Mouse (Mus musculus): ENCODE measurements at regions not wholly inside any gene's neighbourhood (a gene's known extent, or its start where the extent isn't known, plus 50 kb on each side); places are given as distances from the start of the nearest gene placed in this dataset.

- H3K9me3 ChIP-seq (replicated peaks; ENCODE audit: control insufficient read depth, low read length): no peaks in the 10 kb centered on the region
- no peaks in the 10 kb centered on the region for H3K4me1 ChIP-seq (ENCODE audit: control insufficient read depth, insufficient read depth)
- H3K4me2 ChIP-seq (ENCODE audit: low read depth, low read length): no peak overlapping the region
- no peaks in the 10 kb centered on the region for H3K36me3 ChIP-seq (replicated peaks; ENCODE audit: control insufficient read depth, insufficient read depth, low read length)
- no peak for ATAC-seq (ENCODE audit: insufficient read depth, low read depth)
- 48% methylated on average over 3 of the region's 3 CpGs for WGBS
- no peak overlapping the region for H3K4me3 ChIP-seq (ENCODE audit: low read depth, low read length)
- H3K27ac ChIP-seq (ENCODE audit: low read depth): no peak overlapping the region
- 0 out of 2 replicates have a peak, but pooled peaks cover 4% of the 10 kb centered on the region for H3K27me3 ChIP-seq (ENCODE audit: control insufficient read depth, insufficient read depth, low read length)
- DNase-seq (ENCODE audit: low spot score): no peak
- H3K9ac ChIP-seq (replicated peaks; ENCODE audit: low read depth, low read length): no peak overlapping the region
- TF ChIP-seq EP300 (IDR thresholded peaks at IDR 0.05; ENCODE audit: low read depth) (no peak), CTCF (IDR thresholded peaks at IDR 0.05; ENCODE audit: low read depth) (no peak)
These were observed 60.9 kb upstream of the Nkx2-2 start for GRCm38 (mm10) chr2:147254944-147255343.

GRCm38 (mm10) chr2:147254137-147254536 lies 60.1 kb upstream of the Nkx2-2 start:
- DNase-seq (ENCODE audit: low spot score) (no peak), ATAC-seq (ENCODE audit: insufficient read depth, low read depth) (no peak)
- no peak for TF ChIP-seq EP300 (IDR thresholded peaks at IDR 0.05; ENCODE audit: low read depth)
- TF ChIP-seq CTCF (IDR thresholded peaks at IDR 0.05; ENCODE audit: low read depth): no peak
- H3K4me3 ChIP-seq (ENCODE audit: low read depth, low read length): no peak overlapping the region
- 0 out of 2 replicates have a peak, but pooled peaks cover 4% of the 10 kb centered on the region for H3K27me3 ChIP-seq (ENCODE audit: control insufficient read depth, insufficient read depth, low read length)
- H3K9ac ChIP-seq (replicated peaks; ENCODE audit: low read depth, low read length): no peak overlapping the region
- no peak overlapping the region for H3K4me2 ChIP-seq (ENCODE audit: low read depth, low read length)
- H3K4me1 ChIP-seq (ENCODE audit: control insufficient read depth, insufficient read depth): no peaks in the 10 kb centered on the region
- H3K27ac ChIP-seq (ENCODE audit: low read depth): no peak overlapping the region
- whole genome bisulfite sequencing: 50% methylated on average over 5 of the region's 5 CpGs
- no peaks in the 10 kb centered on the region for H3K9me3 ChIP-seq (replicated peaks; ENCODE audit: control insufficient read depth, low read length)
- no peaks in the 10 kb centered on the region for H3K36me3 ChIP-seq (replicated peaks; ENCODE audit: control insufficient read depth, insufficient read depth, low read length)

GRCm38 (mm10) chr2:147247981-147248514 lies 54.0 kb upstream of the Nkx2-2 start:
- no peaks in the 10 kb centered on the region for H3K27me3 ChIP-seq (ENCODE audit: control insufficient read depth, insufficient read depth, low read length)

GRCm38 (mm10) chr2:147247238-147247637 lies 53.2 kb upstream of the Nkx2-2 start:
- Histone ChIP-seq H3K27me3 (ENCODE audit: control insufficient read depth, insufficient read depth, low read length) (no peaks in the 10 kb centered on the region), H3K27ac (ENCODE audit: low read depth) (no peak overlapping the region), H3K4me1 (ENCODE audit: control insufficient read depth, insufficient read depth) (no peaks in the 10 kb centered on the region), H3K4me3 (ENCODE audit: low read depth, low read length) (no peak overlapping the region), H3K4me2 (ENCODE audit: low read depth, low read length) (no peak overlapping the region), H3K9me3 (replicated peaks; ENCODE audit: control insufficient read depth, low read length) (no peaks in the 10 kb centered on the region), H3K36me3 (replicated peaks; ENCODE audit: control insufficient read depth, insufficient read depth, low read length) (no peaks in the 10 kb centered on the region), H3K9ac (replicated peaks; ENCODE audit: low read depth, low read length) (no peak overlapping the region)
- DNase-seq (ENCODE audit: low spot score): no peak
- ATAC-seq (ENCODE audit: insufficient read depth, low read depth): no peak
- TF ChIP-seq EP300 (IDR thresholded peaks at IDR 0.05; ENCODE audit: low read depth) (no peak), CTCF (IDR thresholded peaks at IDR 0.05; ENCODE audit: low read depth) (no peak)
- 76% methylated on average over 8 of the region's 8 CpGs for WGBS

More at GRCm38 (mm10) chr2:147247981-147248514, 54.0 kb upstream of the Nkx2-2 start:
- no peak overlapping the region for H3K27ac ChIP-seq (ENCODE audit: low read depth)
- no peaks in the 10 kb centered on the region for H3K36me3 ChIP-seq (replicated peaks; ENCODE audit: control insufficient read depth, insufficient read depth, low read length)
- no peak overlapping the region for H3K4me3 ChIP-seq (ENCODE audit: low read depth, low read length)
- ATAC-seq (ENCODE audit: insufficient read depth, low read depth) (no peak), DNase-seq (ENCODE audit: low spot score) (no peak)
- TF ChIP-seq EP300 (IDR thresholded peaks at IDR 0.05; ENCODE audit: low read depth) (no peak), CTCF (IDR thresholded peaks at IDR 0.05; ENCODE audit: low read depth) (no peak)
- no peak overlapping the region for H3K4me2 ChIP-seq (ENCODE audit: low read depth, low read length)
- H3K4me1 ChIP-seq (ENCODE audit: control insufficient read depth, insufficient read depth): no peaks in the 10 kb centered on the region
- no peak overlapping the region for H3K9ac ChIP-seq (replicated peaks; ENCODE audit: low read depth, low read length)
- no peaks in the 10 kb centered on the region for H3K9me3 ChIP-seq (replicated peaks; ENCODE audit: control insufficient read depth, low read length)
- WGBS: 71% methylated on average over 6 of the region's 6 CpGs

- Histone ChIP-seq H3K4me1 (ENCODE audit: control insufficient read depth, insufficient read depth) (no peaks in the 10 kb centered on the region), H3K36me3 (replicated peaks; ENCODE audit: control insufficient read depth, insufficient read depth, low read length) (no peaks in the 10 kb centered on the region), H3K27me3 (ENCODE audit: control insufficient read depth, insufficient read depth, low read length) (no peaks in the 10 kb centered on the region), H3K9ac (replicated peaks; ENCODE audit: low read depth, low read length) (no peak overlapping the region), H3K27ac (ENCODE audit: low read depth) (no peak overlapping the region), H3K4me3 (ENCODE audit: low read depth, low read length) (no peak overlapping the region), H3K4me2 (ENCODE audit: low read depth, low read length) (no peak overlapping the region), H3K9me3 (replicated peaks; ENCODE audit: control insufficient read depth, low read length) (no peaks in the 10 kb centered on the region)
- DNase-seq (ENCODE audit: low spot score): no peak
- TF ChIP-seq CTCF (IDR thresholded peaks at IDR 0.05; ENCODE audit: low read depth) (no peak), EP300 (IDR thresholded peaks at IDR 0.05; ENCODE audit: low read depth) (no peak)
- WGBS: 88% methylated on average over 1 of the region's 1 CpGs
- ATAC-seq (ENCODE audit: insufficient read depth, low read depth): no peak
These were observed 50.4 kb upstream of the Nkx2-2 start for GRCm38 (mm10) chr2:147244406-147244805.

Data from heart, postnatal 0 days (tissue).